Mouse (Mus musculus) right cerebral cortex, postnatal 4 days (tissue): Measurements from ENCODE around the gene Med6.

Source experiments
- DNase-seq: peaks from one replicate; pipeline ENCODE4 v3.0.0-alpha.2; 2022

The Med6 gene

DNA sequence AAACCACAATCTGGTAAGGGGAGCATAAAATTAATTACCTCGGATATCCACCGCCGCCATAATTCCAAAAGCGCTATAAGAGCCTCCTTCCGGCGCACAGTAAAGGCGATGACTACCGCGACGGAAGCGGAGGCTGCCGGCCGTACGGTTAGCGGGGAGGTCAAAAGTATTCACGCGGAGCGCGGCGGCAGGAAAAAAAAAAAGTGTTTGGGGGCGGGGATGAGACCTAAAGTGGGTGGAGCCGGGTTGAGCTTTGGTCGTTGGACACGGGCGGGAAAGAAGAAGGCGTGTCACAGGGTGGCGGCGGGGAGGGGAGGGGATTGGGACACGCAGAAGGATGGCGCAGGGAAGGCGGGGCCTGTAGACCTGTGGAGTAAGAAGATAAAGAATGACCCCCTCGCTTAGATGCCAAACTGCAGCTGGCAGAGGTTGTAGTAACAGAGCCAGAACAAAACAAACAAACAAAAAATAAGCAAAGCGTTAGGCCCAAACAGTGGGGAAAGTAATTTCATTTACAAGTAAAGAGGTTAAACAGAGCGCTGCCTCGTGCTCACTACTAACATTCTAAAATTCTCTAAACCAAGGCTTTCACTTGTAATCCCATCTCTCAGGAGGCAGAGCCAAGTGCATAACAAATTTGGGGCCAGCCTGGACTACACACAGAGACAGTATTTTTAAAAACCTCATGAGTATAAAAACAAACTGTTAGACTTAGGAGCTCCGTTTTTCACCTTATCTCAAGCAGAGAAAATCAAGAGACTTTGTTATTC is at the start of gene Med6:
Gene Med6, minus strand, starts transcription at position 107 of the 770 bp plus-strand sequence.
- peak; percentile 83 for DNase-seq

DNA sequence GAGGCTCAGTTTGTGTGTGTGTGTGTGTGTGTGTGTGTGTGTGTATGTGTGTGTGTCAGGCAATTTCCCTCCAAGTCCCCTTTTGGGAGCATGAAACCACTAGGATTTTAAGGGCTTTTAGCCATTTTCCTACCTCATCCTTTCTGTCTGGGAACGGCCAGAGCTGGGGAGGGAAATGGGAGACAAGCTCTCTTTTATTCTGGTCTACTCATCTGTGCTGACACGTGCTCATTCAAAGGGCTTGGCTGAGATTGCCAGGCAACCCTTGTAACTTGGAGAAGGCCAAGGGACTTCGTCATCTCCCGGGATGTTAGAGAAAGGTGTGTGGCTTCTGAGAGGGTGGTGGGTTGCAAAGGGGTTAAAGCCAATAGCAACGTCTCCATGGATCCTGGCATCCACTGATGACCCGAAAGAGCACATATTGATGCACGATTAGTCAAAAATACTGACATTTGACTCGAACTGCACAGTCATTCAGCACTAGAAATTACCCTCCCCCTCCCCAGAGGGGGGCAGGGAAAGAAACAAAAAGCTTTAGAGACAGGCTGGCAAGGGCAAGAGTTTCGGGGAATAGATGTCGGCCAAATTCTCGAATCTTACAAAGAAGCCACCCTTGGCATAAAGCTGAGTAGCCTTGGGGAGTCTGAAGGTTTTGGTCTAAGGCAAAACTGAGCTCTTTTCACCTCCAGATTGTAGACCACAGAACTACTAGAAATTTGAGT is 47.7 kb upstream of the Med6 start:
- DNase-seq: no peak

DNA sequence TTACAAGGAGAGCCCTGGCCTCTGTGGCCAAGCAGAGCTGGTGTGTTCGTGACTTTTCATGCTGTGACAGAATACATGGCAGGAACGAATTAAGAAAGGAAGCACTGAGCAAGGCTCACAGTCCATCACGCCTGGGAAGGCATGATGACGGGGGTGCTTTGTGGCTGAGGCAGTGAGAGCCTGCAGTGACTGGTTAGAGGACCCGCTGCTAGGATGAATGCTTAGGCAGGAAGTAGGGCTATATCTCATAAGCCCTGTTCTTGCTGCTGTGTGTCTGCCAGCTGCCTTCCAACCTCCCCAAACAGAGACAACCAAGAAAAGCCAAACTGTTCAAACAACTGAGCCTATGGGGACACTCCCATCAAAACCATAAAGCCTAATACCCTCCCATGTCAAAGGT is 45.8 kb upstream of the Med6 start:
- DNase-seq: no peak

DNA sequence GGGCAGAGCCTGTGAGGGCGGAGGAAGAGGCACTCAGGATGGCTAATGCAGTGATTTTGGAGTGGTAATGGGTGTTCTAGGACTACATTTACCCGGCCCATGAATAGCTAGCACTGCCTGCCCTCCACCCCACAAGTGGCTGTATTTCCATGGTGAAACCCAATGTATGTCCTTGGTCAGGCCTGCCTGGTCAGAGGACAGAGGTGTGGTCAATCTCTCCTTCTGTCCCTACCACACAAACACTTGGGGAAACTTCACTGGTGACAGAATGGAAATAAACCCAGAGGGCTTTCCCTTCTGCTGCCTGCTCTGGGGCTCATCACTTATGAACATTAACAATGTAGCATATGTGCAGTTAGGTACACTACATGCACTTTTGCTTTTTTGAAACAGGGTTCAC is 38.4 kb upstream of the Med6 start:
- no peak for DNase-seq

DNA sequence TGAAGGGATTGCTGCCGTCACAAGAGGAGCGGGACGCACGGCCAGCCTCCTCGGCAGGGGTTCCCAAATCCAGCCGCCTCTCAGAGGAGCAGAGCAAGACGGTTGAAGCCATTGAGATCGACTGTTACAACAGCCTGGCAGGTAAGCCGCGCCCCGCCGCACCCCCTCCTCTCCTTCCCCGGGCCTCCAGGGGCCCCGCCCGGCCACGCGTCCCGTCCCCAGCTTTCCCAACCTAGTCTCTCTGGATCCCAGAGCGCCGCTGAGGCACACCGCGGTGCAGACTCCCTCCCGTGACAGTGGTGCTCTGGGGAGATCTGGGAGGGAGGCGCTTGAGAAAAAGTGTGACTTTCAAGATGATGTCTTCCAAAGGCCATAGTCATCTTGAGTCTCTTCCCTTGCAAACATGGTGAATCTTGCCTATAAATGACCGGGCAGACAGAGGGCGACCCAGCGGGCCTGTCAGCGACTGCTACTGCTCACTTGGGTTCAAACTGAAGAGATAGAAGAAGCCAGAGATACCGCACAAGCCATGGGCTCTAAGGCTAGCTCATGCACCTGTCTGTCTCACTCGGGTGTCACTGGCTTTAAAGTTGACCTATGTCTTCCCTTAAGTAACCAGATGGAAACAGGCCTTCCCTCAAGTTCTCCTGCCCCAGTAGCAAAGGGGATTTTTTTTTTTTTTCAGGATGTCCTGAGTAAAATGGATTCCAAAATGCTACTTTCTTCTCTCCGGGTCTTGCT is 37.0 kb upstream of the Med6 start:
- DNase-seq: peak; percentile 55

DNA sequence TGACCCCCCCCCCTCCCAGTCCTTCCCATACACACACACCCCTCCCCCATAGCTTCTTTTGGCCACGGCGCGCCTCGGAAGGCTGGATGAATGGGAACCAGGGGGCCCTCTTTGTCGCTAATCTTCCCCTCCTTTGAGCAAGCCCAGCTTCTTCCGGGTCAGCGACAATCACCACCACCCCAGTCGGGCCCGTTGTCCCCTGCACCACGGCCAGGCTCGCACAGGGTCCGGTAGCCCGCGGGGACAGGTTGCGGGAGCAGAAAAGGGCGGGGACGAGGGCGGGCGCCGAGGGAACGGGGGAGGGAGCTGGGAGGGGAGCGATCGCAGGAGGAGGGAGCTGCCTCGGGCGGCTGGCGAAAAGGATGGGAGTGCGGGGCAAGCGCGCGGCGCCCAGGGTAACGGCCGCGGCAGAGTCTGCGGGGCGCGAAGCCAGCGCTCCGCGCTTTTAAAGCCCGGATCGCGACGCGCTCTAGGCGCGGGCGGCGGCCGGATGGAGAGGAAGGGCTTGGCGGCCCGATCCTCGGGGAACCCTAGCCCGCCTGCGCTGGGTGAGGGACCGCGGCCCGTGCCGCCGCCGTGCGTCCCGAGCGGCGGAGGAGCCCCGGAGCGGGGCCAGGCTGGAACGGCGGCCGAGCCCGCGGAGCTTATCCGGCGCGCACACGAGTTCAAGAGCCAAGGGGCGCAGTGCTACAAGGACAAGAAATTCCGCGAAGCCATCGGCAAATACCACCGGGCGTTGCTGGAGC is 36.3 kb upstream of the Med6 start, which contains the start of gene Ttc9:
Gene Ttc9, plus strand, starts transcription at position 335 of the 746 bp plus-strand sequence.
- DNase-seq: peak; percentile 75

DNA sequence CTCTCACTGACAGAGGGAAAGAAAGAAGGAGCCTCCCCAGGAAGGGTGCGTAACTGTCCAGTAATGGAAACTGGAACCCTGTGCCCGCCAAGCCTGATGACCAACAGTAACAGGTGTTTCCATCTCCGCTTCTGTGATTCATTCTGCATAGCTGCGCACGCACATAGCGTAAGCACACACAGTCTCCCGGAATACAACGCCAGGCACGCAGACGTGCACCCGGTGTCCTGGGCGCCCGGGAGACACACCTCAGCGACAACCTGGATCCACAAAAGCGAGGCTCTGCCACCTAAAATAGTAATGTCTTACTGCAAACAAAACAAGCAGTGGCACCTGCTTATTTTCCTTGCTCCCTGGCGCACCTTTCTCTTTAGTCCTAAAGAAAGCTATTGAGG is 35.7 kb upstream of the Med6 start:
- peak; percentile 67 for DNase-seq

DNA sequence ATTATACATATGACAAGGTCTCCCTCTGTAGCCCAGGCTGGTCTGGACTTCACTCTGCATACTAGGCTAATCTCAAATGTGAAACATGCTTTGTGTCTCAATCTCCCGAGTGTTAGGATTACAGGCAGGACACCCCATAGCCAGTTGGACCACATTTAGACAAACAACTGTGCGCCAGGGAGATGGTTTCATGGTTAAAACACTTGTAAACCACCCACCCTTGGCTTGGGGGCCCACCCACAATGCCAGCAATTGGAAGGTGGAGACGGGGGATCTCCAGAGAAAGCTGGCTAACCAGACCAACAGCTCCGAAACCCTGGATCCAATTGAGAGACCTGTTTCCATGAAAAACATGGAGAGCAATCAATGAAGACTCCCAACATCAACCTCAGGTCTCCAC is 33.3 kb upstream of the Med6 start:
- no peak for DNase-seq

DNA sequence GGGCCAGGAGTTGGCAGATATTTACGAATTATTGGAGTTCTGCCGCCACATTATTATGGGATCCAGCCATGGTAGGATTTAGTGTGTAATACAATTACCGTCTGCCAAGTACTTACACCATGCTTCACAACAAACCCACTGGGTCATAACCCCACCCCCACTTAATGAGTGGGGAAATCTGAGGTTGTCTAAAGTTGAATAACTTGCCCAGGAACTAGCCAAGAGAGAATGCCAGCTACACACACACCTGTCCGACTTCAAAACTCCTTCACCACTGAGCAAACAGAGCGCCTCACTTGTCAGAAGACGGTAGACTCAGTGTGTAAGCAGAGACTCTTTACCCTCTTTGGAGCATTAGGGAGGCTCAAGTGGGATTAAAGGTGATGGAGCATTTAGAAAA is 32.6 kb upstream of the Med6 start:
- no peak for DNase-seq

DNA sequence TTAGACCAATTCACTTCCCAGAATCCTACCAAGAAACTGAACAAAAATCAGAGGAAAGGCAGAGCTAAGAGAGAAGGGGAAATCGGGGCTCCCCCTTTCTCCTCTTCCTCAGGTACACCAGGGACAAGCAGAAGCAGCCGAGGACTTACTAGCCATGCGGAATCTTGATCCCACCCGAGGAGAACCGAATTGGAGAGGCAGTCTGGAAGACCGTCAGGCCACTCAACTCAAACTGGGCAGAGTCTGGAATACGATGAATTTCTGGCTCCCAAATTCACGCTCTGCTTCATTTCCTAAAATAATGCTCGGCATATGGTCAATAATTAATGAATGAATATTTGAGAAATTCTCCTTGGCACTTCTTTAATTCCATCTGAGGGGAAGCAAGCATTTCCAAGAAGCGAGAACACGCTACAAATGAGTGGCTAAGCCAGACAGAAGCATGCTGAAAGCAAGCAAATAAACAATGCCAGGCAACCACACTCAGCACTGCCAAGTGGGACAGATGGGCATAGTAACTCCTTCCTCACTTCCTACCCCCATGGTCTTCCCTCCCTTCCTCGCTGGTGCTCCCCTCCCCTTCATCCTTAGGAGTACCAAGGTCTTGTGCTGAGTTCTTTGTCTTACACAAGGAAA is 31.5 kb upstream of the Med6 start:
- no peak for DNase-seq

DNA sequence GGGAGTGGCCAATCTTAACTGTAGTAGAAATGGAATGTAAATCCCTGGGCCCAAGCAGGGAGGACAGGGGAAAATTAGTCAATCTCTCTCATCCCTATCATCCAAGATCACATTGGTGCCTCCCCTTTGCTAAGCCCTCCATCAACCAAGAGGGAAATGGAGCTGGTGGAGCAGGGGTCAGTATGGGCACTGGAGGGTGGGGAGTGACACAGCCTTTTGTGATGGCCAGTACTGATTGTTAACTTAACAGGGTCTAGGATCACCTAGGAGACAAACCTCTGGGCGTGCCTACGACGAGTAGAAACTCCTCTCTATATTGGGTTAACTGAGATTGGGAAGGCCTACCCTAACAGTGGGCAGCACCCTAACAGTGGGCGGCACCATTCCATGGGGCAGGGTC is 28.6 kb upstream of the Med6 start:
- DNase-seq: no peak

DNA sequence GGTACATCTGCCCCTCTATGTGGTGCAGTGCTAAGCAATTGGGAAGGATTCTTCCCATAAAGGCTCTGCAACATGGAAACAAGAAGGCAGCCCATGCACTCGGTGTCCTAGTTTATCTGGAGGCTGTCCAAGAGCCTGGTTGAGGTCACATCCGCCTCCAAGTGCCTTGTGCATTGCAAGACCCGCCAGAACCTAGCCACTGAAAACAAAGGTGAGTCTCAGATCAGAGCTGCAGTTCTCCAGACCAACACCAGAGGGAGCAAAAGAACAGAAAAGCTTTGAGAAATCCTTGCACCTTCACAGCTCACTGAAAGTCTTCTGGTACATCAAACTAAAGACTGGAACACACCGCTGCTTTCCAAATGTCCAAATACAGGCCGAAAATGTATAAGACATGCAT is 24.5 kb upstream of the Med6 start:
- peak; percentile 78 for DNase-seq

DNA sequence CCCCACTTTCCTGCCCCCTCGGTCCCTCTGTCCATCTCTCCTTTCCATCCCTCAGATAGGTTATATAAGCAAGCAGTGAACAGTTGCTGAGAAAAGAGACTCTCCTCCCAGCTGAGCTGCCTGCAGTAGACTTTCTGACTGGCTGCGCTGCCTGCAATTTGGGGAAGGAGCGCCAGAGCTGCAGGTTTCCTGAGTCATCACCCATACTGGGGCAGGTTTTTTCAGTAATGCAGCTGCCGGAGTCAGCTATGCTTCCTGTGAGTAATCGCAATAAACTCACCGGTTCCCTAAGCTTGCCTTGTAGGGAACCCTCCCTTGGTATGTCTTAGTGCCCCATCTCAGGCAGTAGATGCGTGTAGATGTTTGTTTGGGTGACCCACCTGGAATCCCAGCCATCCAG is 22.2 kb upstream of the Med6 start:
- DNase-seq: no peak

DNA sequence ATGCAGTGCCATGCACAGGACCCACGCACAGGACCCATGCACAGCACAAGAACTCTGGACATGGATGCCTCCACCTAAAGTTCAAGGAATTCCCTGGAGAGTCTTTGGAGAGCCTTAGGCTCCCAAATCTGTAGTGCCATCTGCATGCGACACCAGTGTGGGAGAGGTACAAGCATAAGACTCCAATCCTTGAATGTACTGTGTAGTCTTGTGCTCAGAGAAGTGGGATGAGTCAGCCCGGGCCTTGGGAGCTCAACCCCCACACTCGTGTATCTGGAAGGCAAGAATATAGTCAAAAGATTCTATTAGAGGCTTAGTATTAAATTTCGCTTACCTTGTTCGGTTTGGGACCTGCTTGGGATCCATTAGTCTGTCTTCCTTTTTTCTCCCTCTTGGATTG is 21.0 kb upstream of the Med6 start:
- DNase-seq: no peak

DNA sequence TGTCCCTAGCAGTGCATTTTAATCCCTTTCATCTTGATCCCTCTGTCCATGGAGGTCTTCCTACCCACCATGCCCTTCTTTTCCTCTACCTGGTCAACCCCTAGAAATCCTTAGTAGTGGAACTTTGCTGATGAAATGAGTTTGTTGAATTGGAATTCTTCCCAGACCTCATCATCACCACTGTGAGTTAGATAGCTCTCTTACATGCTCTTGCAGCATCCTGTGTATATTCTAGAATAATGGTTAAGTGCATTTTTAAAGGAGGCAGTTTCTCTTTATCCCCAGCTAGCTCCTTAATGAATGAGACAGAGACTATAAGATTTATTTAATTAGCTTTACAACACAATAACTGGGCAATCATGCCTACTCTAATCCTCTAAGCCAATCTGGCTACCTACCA is 14.6 kb upstream of the Med6 start:
- DNase-seq: no peak

DNA sequence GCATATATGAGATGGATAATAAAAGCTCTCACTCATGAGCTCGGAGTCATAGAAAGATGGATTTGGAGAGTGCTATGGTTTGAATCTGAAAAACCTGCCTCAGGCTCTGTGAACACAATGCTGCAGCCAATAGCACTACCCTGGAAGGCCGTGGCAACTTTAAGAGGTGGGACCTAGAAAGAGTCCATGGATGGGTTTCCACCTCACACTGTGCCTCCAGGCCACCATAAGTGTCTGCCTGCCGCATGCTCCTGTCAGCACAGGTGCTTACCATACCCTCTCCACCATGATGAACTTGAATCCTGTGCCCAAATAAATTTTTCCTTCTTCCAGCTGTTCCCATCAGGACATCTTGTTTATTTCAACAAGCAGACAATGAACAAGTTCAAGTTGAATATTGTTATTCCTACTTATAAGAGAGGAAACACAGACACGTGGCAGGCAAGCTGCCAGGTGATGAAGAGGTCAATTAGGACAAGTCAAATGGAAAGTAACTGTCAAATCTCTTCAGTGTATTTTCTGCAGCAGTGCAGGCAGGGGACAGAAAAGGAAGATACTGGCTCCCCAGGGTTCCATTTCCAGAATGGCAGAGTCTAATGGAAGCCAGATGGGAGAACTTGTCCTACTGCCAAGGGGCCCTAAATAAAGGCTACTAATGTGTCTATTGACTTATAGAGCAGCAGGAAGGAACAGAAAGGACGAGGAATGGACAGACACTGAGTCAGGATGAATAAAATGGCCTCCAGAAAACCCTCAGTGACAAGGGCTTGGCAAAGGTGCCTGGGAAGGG is 10.4 kb upstream of the Med6 start:
- DNase-seq: no peak

DNA sequence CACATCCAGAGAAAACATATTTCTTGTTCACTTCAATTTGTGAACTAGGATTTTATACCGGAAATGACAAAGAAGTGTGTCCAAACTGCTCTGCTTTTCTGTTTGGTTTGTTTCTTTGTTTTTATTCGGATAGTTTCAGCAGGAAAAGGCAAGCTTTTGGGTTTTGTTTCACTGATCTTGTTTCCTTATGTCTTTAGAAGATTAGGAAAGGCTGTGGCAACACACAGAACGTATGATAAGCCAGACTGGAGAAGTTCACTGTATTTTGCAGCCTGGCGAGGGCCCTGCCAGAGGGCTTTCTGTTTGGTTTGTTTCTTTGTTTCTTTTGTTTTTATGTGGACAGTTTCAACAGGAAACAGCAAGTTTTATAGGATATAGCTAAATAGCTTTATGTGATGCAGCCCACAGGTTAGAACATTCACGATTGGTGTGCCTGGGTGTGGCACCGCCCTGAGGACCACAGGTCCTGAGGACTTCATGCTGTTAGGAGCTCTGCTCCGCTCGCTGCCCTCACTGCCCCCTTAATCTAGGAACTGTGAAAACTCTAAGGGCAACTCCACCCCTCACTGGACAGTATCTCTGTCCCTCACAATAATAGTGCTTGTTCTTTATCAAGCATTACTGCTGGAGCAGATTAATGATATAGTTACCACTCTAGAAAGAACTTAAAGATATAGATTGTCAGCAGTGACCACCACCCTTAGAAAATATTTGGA is 1.9 kb upstream of the Med6 start:
- DNase-seq: no peak

DNA sequence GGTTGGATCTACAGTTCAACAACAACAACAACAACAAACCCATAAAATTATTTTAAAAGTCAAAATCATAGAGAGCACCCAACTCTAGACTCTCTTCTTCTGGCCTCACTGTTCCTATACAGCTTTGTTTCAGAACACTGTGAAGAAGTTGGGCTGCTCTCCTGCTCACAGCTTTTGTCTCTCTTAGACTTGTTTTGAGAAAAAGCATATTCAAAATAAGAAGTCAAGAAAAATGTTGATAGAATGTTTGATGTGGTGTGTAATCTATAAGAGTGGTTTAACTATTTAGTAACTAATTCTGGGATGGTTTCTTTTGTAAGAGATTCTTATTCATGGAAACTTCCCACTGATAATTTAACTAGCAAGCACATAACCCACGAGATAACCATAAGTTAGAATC is 26.4 kb downstream of the Med6 start, which contains the start of gene Adam21:
Gene Adam21, minus strand, starts transcription at position 101 of the 400 bp plus-strand sequence.
- no peak for DNase-seq

DNA sequence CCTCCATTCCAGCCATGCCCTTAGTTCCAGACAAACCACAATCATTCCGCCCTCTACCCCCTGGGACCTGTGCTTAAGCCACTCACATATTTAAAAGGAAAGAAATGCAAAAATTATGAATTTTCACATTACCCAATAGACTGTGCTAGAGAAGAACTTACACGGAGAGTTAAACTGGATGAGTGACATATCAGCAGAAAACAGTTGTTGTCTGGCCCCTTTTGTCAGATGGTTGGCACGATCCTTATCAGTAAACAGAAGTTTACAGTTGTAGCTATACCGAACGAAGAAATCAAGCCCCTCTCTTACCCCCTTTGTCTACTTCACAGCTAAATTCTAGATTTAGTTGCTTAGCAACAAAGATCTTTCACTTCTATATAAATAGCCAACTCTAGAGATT is 26.9 kb downstream of the Med6 start:
- no peak for DNase-seq

DNA sequence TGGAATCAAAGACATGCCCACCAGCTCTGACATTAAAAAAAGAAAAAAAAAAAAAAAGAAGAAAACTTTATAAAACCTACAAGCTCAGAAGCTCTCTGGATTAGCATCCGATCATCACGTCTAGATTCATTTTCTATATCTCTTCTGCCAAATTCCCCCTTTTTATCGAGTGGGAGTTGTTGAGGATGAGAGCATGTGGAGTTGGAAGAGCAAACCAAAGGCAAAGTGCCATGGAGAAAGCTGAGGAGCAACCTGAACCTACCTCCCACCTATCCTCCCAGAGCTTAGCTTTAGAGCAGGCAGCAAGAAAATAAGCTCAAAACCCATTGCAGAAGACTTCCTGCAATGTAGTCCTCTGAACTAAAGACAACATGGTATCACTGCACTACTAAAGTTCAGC is 30.6 kb downstream of the Med6 start:
- DNase-seq: no peak

DNA sequence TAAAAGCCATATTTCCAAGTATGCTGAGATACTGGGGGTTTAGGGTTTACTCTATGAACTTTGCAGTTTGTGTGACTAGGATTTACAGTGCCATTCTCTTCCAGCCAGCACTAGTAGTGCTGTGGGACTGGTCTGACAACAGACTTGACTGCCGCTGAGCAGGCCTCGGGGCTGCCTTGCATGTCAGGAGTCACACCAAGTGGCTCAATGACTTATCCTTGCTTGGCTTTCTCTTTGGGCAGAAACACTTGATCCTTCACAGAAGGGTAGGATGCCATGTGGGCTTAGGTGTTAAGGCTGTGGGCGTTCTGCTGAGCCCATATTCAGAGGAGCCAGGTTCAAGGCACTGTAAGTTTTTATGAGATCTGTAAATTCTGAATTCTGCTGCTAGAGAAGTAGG is 45.5 kb downstream of the Med6 start:
- no peak for DNase-seq
